Comparison of ENCODE assay signal across 17 mouse cellular contexts in the genomic region with DNA sequence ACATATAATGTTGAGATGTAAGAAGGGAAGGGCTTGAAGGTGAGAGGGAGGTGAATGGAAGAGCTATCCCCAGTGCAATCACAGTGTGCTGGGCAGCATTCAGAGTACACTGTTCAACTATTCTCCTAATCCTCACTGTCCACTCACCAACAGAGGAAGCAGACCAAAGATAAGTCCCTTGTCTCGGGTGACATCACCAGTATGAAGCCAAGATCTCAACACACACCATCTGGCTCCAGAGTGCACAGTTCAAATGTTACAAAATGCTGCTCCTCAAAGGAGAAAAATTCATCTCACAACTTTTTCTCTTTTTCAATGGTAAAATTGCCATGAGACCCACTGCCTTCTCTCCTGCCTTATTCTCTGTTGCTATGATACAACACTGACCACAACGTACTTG. TPM values are rescaled to one million over a fixed set of nuclear protein-coding genes. Genes with fewer than 3 reads are reported as not detected.
"Had no signal": no experiment of that assay in that cellular context is flagged by ENCODE, and none has a peak within 500 bp of the region (broad histone marks: within the 10 kb centered on the region; RNA-seq: fewer than 3 reads in every experiment).

No protein-coding gene starts in this region.

- DNase-seq: liver, postnatal 0 days; lung, adult 2 months; lung, postnatal 14 days; right cerebral cortex, postnatal 14 days; thymus, adult 2 months; thymus, postnatal 25 days; thymus, postnatal 4 days had no signal

- H3K4me3 ChIP-seq: lung, embryonic 15.5 days; megakaryocyte, embryonic 14.5 days; midbrain, embryonic 13.5 days; midbrain, embryonic 15.5 days; neural tube, embryonic 12.5 days; stomach, embryonic 15.5 days had no signal

- H3K27ac ChIP-seq: lung, embryonic 15.5 days; macrophage; midbrain, embryonic 13.5 days; midbrain, embryonic 15.5 days; neural tube, embryonic 12.5 days; stomach, embryonic 15.5 days; stomach, postnatal 0 days had no signal

RNA-seq across cellular contexts. Expression of a gene that starts 21.0 kb away (rescaled TPM):
- total RNA-seq: monocyte, adult 5-6 weeks; neutrophil, adult 5-6 weeks had no signal
